Mouse (Mus musculus) T-helper 1 cell (primary cell): Measurements from ENCODE around the gene Tada2b.

Source experiments
- in situ Hi-C: fragments of 300-600 bp; cut with MboI, MseI; formaldehyde crosslinking; loops from one replicate; pipeline ENCODE4 v1.15.1; 2025; ENCODE audit warnings: high pct_unique_total_duplicates

Gene Tada2b

GRCm38 (mm10) chr5:36480398-36480797, 3.7 kb downstream of the Tada2b start:
- in situ Hi-C loops: loop anchor here (5.0 kb wide), 1 partner anchor 102 kb away; no protein-coding TSS in a partner anchor

- in situ Hi-C loops: loop anchor here (5.0 kb wide), 1 partner anchor 103 kb away; no protein-coding TSS in a partner anchor
Observed at GRCm38 (mm10) chr5:36479735-36480134, 4.3 kb downstream of the Tada2b start.

GRCm38 (mm10) chr5:36478540-36479420, 5.3 kb downstream of the Tada2b start:
- in situ Hi-C loops: no loop called here

- in situ Hi-C loops: no loop called here
Observed at GRCm38 (mm10) chr5:36477486-36477885, 6.6 kb downstream of the Tada2b start.

- in situ Hi-C loops: no loop called here
Observed at GRCm38 (mm10) chr5:36474283-36474682, 9.8 kb downstream of the Tada2b start.

GRCm38 (mm10) chr5:36472876-36473655, 11.0 kb downstream of the Tada2b start:
- in situ Hi-C loops: no loop called here

- in situ Hi-C loops: no loop called here
Observed at GRCm38 (mm10) chr5:36471206-36471605, 12.9 kb downstream of the Tada2b start.

- in situ Hi-C loops: loop anchor here (5.0 kb wide), 1 partner anchor 276 kb away; no protein-coding TSS in a partner anchor
Observed at GRCm38 (mm10) chr5:36465889-36466288, 18.2 kb downstream of the Tada2b start.

GRCm38 (mm10) chr5:36464709-36465661, 19.1 kb downstream of the Tada2b start, which contains the start of gene Grpel1:
Grpel1 (plus strand) TSS chr5:36464998.
- in situ Hi-C loops: loop anchor here (5.0 kb wide), 1 partner anchor 277 kb away; no protein-coding TSS in a partner anchor

- in situ Hi-C loops: no loop called here
Observed at GRCm38 (mm10) chr5:36463391-36463790, 20.7 kb downstream of the Tada2b start.

- in situ Hi-C loops: no loop called here
Observed at GRCm38 (mm10) chr5:36462810-36463209, 21.3 kb downstream of the Tada2b start.

- in situ Hi-C loops: no loop called here
Observed at GRCm38 (mm10) chr5:36461231-36461630, 22.9 kb downstream of the Tada2b start.

- in situ Hi-C loops: no loop called here
Observed at GRCm38 (mm10) chr5:36460712-36461111, 23.4 kb downstream of the Tada2b start.

- in situ Hi-C loops: loop anchor here (5.0 kb wide), 1 partner anchor 213 kb away; no protein-coding TSS in a partner anchor
Observed at GRCm38 (mm10) chr5:36458926-36459325, 25.2 kb downstream of the Tada2b start.

- in situ Hi-C loops: loop anchor here (5.0 kb wide), 1 partner anchor 215 kb away; no protein-coding TSS in a partner anchor
Observed at GRCm38 (mm10) chr5:36457706-36458105, 26.4 kb downstream of the Tada2b start.

- in situ Hi-C loops: no loop called here
Observed at GRCm38 (mm10) chr5:36452821-36453220, 31.3 kb downstream of the Tada2b start.

- in situ Hi-C loops: no loop called here
Observed at GRCm38 (mm10) chr5:36451872-36452389, 32.2 kb downstream of the Tada2b start.

GRCm38 (mm10) chr5:36451119-36451518, 33.0 kb downstream of the Tada2b start:
- in situ Hi-C loops: no loop called here

GRCm38 (mm10) chr5:36449710-36450358, 34.3 kb downstream of the Tada2b start:
- in situ Hi-C loops: loop anchor here (5.0 kb wide), 1 partner anchor 98 kb away; no protein-coding TSS in a partner anchor

GRCm38 (mm10) chr5:36447872-36448271, 36.2 kb downstream of the Tada2b start:
- in situ Hi-C loops: loop anchor here (5.0 kb wide), 1 partner anchor 96 kb away; no protein-coding TSS in a partner anchor
